Mouse (Mus musculus) cerebellum, adult 18-20 months (tissue): ENCODE measurements around the gene Dpy30.
"Not testable (repeated sequence)": the region's sequence is repeated elsewhere in the genome, so short reads cannot be mapped to it uniquely, and the experiment has no call there.

Source experiments
- DNase-seq, 2 experiments: peaks; one replicate each; pipeline ENCODE4 v3.0.0; 2021

Gene Dpy30

DNA sequence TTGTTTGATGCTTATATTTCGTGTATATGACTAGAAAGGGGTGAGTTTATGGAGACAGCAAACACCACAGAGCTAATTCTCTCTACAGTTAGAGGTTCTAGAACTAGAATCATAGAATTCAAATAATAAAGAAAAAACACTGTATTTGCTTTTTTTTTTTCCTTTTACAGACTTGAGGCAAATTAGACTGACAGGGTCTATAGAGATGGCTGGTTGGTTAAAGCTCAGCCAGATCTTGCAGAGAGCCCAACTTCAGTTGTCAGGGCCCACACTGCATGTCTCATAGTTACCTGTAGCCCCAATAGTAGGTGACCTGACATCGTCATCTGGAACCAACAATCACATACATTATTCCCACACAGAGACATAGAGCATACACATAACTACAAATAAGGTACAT lies at the start of gene Dpy30:
TSS of gene Dpy30 (minus strand) at position 101 of the 400 bp plus-strand sequence.
- no peak for DNase-seq

DNA sequence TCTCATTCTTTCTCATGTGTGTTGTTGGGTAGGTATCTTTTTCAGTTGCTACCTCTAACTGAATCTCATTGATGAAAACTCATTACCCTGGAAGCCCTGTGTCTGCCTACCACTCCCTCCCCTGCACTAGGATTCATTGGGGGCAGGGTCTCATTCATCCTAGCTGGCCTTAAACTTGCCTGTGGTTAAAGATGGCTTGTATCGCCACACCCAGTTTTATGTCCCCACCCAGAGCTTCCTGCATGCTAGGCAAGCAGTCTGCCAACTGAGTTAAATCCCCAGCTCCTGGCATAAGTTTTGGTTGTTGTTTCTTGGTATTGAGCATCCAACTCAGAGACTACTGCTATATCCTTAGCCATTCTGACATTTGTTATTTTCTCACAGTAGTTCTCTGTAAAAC lies 39.8 kb upstream of the Dpy30 start:
- DNase-seq = no peak

DNA sequence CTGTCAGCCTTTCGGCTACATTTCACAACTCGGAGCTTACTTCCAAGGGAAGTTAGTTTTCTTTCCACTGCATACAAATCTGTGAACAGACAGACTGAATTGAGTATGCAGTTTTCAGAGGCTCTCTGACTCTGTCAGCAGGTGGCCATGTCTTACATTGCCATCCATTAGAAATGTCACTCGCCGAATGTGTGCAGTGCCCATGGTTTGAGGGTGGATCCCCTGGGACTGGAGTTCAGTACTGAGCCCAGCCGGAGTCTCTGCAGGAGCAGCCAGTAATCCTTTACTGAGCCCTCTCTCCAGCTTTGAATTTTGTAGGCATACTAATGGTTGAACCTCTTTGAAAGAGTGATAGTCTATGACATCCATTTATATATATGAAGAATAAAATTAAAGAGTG lies 17.4 kb upstream of the Dpy30 start:
- no peak for DNase-seq

DNA sequence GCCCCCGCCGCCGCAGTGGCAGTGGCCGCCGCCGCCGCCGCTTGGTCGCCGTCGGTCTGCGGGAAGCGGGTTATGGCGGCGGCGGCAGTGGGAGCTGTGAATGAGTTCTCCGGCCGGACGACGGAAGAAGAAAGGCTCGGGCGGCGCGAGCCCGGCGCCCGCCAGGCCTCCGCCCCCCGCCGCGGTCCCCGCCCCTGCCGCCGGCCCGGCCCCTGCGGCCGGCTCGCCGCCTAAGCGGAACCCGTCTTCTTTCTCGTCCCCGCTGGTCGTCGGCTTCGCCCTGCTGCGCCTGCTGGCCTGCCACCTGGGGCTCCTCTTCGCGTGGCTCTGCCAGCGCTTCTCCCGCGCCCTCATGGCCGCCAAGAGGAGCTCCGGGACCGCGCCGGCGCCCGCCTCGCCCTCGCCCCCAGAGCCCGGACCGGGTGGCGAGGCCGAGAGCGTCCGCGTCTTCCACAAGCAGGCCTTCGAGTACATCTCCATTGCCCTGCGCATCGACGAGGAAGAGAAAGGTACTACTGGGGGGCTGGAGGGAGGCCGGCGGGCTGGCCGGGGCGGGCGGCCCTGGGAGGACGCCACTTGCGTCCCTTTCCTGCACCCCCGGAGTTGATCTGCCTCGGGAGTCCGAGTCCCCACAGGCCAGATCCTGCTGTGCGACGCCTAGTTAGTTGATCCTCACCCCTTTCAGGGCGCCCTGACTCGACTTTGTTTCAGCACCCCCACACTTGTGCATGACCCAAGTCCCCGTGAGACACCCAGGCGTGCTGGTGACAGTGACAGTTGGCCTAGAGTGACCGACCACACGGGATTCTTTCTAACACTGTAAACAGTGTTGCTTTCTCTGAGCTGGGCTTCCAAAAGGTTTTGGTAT lies 15.4 kb upstream of the Dpy30 start, which contains the start of gene Spast:
TSS of gene Spast (plus strand) at position 51 of the 868 bp plus-strand sequence.
- peak; percentile 63 to 80 for DNase-seq

- peak; percentile 96 to 99 for DNase-seq
Measured at GRCm38 (mm10) chr17:74338225-74338931, 14.6 kb upstream of the Dpy30 start.

DNA sequence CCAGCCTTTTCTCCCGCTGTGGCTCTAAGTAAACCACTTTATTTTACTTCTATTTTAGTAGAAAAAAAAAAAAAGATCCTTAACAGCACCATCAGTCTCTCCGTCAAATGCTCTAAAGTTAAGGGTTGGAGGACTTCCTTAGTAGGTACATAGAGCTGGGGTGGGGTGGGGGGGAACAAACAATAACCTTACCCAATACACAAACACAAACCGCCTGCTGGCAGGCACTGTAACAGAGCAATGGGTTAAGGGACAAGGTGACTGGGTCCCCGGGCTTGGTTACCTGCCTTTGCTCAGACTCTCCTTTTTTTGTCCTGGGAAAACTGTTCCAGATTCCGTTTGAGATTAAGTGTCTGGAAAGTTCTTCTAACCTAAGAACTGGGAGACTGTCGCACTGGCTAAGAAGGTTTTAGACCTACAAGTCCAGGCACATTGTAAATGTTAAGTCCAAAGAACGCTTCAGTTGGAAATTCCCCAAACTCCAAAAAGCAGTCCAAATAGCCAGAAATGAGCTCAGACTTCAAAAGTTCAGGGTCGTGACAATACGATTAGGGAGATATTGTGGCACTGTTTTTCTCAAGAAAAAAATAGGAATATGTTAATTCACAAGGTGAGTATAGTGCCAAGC lies 7.4 kb upstream of the Dpy30 start:
- DNase-seq = no peak

DNA sequence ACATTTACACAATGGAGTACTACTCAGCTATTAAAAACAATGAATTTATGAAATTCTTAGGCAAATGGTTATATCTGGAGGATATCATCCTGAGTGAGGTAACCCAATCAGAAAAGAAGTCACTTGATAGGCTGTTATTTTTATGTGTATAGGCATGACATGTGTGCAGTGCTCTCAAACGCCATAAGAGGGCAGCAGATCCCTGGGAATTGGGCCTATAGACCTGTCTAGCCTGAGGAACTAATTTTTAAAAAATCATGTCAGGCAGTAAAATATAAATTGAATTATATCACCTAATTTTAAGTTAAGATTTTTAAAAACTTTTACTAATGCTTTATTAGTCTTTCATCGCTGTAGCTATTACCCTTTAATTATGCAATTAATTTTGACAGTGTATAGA lies 4.4 kb upstream of the Dpy30 start:
- DNase-seq = not testable (repeated sequence)

DNA sequence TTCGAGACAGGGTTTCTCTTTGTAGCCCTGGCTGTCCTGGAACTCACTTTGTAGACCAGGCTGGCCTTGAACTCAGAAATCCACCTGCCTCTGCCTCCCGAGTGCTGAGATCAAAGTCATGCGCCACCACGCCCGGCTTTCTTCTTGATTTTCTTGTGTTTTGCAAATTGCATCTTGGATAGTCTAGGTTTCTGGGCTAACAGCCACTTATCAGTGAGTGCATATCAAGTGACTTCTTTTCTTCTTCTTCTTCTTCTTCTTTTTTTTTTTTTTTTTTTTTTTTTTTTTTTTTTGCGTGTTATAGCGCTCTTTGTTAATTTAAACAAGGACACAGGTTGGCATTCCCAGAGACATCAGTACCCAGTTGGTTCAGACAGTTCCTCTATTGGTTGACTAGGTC lies 3.5 kb upstream of the Dpy30 start:
- not testable (repeated sequence) for DNase-seq

DNA sequence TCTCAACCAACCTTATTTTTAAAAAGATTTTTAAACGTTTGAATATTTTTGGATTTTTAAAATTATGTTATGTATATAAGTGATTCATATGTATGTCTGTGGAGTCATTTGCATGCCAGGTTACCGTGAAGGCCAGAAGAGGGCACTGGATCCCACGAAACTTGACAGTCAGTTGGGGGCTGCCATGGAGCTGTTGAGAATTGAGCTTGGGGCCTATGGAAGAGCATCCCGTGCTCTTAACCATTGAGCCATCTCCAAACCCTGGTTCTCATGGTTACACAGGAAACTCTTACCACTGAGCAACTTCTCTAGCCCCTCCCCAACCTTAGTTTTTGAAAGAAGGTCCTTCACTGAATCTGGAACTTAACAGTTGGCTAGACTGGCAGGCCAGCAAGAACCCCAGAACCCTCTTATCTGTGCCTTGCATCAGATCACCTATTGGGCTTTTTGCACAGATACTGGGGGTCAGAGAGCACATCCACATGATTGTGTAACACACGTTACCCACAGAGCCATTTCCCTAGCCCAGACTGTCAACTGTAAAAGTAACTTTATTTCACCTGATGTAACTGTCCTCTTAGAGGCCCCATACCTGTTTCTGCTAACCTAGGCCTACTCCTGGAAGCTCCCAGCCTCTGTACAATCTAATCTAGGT lies 1.2 kb downstream of the Dpy30 start:
- DNase-seq = no peak

DNA sequence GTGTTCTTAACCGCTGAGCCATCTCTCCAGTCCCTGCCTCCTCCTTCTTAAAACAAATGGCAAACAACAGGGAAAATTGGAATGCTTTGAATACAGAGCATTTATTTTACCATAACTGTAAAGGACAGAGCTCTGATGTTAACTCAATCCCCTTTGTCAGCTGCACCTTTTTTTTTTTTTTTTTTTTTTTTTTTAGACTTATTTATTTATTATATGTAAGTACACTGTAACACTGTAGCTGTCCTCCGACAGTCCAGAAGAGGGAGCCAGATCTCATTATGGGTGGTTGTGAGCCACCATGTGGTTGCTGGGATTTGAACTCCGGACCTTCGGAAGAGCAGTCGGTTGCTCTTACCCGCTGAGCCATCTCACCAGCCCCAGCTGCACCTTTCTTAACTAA lies 5.0 kb downstream of the Dpy30 start:
- DNase-seq = no peak

DNA sequence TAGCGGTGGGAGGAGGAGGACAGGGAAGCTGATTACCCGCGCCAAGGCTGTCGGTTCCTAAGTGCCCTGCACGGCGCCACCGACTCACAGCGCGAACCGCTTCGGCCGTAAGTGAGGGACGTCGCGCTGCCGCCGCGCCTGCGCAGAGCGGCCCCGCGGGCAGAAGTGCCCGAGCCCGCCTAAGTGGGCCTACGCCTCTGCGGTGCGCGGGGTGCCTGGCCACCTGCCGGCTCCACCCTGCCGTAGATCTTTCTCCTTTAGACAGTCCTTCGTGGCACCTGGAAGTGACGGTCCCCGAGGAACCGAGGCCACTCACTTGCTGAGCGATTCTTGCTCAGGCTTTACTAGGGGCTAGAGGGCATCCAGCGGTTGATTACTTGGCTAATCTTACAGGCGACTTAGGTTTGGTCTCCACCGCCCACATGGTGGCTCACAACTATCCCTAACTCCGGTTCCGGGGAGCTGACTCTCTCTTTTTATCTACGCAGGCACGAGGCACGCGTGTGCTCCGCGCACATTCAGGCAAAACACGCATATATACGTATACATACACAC lies 7.4 kb downstream of the Dpy30 start:
- DNase-seq = peak; percentile 83 to 91

GRCm38 (mm10) chr17:74315445-74316308 lies 8.1 kb downstream of the Dpy30 start:
- DNase-seq = no peak

DNA sequence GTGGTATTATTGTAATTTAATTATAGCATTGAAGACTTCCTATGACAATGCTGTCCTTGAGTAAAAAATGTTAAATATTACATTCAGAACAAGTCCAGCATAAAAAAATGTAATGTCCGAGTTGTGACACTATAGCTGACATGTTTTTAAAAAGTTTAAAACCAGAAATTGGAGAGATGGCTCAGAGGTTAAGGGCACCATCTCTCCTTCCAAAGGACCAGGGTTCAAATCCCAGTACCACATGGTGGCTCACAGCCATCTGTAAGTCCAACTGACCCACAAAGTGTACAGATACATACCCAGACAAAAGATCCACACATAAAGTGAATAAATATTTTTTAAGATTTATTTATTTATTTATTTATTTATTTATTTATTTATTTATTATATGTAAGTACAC lies 17.7 kb downstream of the Dpy30 start:
- no peak for DNase-seq

- DNase-seq = no peak
Measured at GRCm38 (mm10) chr17:74305616-74306015, 18.1 kb downstream of the Dpy30 start.

DNA sequence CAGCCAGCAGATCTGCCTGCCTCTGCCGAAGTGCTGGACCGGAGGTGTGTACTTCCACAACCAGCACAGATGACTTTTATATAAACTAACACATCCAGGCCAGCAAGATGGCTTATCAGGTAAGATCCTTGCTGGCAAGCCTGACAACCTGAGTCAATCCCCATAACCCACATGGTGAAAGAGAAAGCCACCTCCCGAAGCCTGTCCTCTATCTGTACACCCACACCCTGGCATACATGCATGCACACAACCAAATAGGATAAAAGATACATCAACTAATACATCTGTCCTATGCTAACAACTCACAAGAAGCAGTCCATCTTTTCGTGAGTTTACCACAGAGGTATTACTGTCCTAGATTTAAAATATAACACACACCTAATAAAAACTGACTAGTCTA lies 19.7 kb downstream of the Dpy30 start:
- DNase-seq = no peak

DNA sequence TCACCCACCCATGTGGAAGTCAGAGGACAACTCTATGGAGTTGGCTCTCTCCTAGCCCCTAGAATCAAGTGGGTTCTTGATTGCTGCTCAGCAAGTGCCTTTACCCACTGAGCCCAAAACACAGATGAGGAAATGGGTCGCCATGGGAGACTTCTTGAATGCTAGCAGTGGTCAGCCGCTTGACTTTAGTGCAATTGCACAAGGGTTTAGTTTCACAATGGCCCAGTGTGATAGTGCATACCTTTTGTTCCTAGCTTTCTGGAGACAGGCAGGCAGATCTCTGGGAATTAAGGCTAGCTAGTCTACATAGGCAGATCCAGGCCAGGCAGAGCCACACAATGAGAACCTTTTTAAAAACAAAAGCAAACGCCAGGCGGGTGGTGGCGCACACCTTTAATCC lies 23.7 kb downstream of the Dpy30 start:
- DNase-seq = no peak

GRCm38 (mm10) chr17:74296991-74297390 lies 26.8 kb downstream of the Dpy30 start:
- not testable (repeated sequence) for DNase-seq

DNA sequence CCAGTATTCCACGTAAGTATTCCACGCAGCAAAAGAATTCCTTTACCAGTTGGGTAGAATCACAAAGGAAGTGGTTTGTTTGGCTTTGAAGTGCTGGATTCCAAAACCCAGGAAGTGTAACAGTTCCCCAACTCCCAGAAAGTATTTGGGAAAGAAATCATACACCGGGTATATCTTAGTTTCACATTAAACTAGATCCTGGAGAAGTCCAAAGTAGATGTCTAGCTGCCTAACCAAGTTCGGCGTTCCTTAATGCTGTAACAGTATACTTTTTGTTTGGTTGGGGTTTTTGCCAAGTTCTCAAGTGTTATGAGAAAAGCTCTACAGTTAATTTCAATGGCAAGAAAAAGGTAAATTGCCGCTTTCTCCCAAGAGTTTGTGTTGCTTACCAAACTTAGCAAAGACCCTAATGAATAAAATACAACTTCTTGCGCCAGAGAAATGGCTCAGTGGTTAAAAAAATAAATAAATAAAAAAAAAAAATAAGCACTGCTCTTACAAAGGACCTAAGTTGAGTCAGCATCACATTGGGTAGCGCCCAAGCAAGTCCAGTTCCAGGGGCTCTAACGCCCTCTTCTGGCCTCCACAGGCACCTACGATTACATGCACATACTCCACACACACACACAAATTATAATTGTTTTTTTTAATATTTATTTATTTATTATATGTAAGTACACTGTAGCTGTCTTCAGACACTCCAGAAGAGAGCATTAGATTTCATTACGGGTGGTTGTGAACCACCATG lies 27.5 kb downstream of the Dpy30 start:
- no peak for DNase-seq

GRCm38 (mm10) chr17:74295026-74295970 lies 28.4 kb downstream of the Dpy30 start, which contains the start of gene Memo1:
TSS of gene Memo1 (minus strand) at chr17:74295521.
- peak; percentile 68 to 80 for DNase-seq
